Mouse (Mus musculus): Measurements from ENCODE around the gene Ube4a.

DNA sequence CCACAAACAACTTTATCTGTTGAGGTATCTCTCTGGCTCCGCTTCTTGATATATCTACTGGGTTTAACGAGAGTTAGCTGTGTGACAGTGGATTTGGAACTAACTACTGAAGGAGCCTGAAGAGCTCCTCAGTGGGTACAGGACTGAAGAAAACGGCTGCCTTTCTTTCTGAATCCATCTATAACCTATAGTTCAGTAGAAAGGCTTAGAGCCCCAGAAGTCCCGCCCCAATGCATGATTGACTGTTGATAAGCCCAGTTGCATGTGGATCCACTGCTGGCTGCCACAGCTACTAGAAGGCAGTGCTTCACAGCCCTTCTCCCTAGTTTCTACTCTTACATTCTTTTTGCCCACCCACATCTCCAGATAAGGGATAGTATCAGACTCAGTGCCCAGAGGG is 45.1 kb upstream of the Ube4a start:
- no peak for TF ChIP-seq POLR2A (IDR thresholded peaks at IDR 0.05; ENCODE audit: insufficient read depth, low read length)
- TF ChIP-seq CTCF (IDR thresholded peaks at IDR 0.05; ENCODE audit: low read depth, low read length), result no peak
- no peak for TF ChIP-seq EP300 (IDR thresholded peaks at IDR 0.05; ENCODE audit: insufficient read depth, low read depth, low read length)

Data from ES-Bruce4 (cell line).